Mouse (Mus musculus) hindbrain, embryonic 16.5 days (tissue): ENCODE measurements at regions not wholly inside any gene's neighbourhood (a gene's known extent, or its start where the extent isn't known, plus 50 kb on each side); places are given as distances from the start of the nearest gene placed in this dataset.

Source experiments
- ATAC-seq: fragments of 200-750 bp; cut with Nextera tagmentation; 2 replicates; pipeline ENCODE4 v1.8.0; 2017; ENCODE audit warnings: moderate TSS enrichment, moderate library complexity
- H3K27ac ChIP-seq: fragments of 300-500 bp; sonication (generic); 2 replicates; pipeline ENCODE4 v1.5.1; 2014; ENCODE audit warnings: low read depth, mild to moderate bottlenecking, control low read depth, low read length, moderate library complexity
- H3K27me3 ChIP-seq: fragments of 300-500 bp; sonication (generic); replicated peaks from 2 replicates; pipeline ENCODE4 v1.6.1; 2014; ENCODE audit warnings: low read length; ENCODE audit not compliant: control insufficient read depth, insufficient read depth
- H3K36me3 ChIP-seq: fragments of 300-500 bp; sonication (generic); 2 replicates; pipeline ENCODE4 v1.6.1; 2014; ENCODE audit warnings: mild to moderate bottlenecking, low read length, moderate library complexity, mixed read lengths; ENCODE audit not compliant: control insufficient read depth, insufficient read depth
- H3K4me1 ChIP-seq: fragments of 300-500 bp; sonication (generic); 2 replicates; pipeline ENCODE4 v1.6.1; 2014; ENCODE audit warnings: low read depth, low read length; ENCODE audit not compliant: control insufficient read depth, insufficient read depth
- H3K4me2 ChIP-seq: fragments of 300-500 bp; sonication (generic); 2 replicates; pipeline ENCODE4 v1.6.1; 2014; ENCODE audit warnings: mild to moderate bottlenecking, low read length, control low read depth, moderate library complexity
- H3K4me3 ChIP-seq: fragments of 300-500 bp; sonication (generic); 2 replicates; pipeline ENCODE4 v1.5.1; 2014; ENCODE audit warnings: mild to moderate bottlenecking, low read length, control low read depth, moderate library complexity
- H3K9ac ChIP-seq: fragments of 300-500 bp; sonication (generic); 2 replicates; pipeline ENCODE4 v1.6.1; 2014; ENCODE audit warnings: low read depth, mild to moderate bottlenecking, control low read depth, low read length, moderate library complexity
- H3K9me3 ChIP-seq: fragments of 300-500 bp; sonication (generic); 2 replicates; pipeline ENCODE4 v1.6.1; 2014; ENCODE audit warnings: mild to moderate bottlenecking, low read length, moderate library complexity; ENCODE audit not compliant: control insufficient read depth
- WGBS: fragments of 180-500 bp; shearing (Covaris S2); extraction: QIAGEN DNeasy Blood & Tissue Kit; methylation state at CpG from one replicate; pipeline ENCODE4 v1.1.7; 2014; 5-methylcytosine and 5-hydroxymethylcytosine counted together

- no peak overlapping the region for H3K9ac ChIP-seq
- H3K4me3 ChIP-seq: no peak overlapping the region
- H3K27me3 ChIP-seq: no peaks in the 10 kb centered on the region
- WGBS: 86% methylated on average over 6 of the region's 6 CpGs
- no peaks in the 10 kb centered on the region for H3K4me1 ChIP-seq
- no peak overlapping the region for H3K4me2 ChIP-seq
- no peak overlapping the region for H3K27ac ChIP-seq
- H3K36me3 ChIP-seq: no peaks in the 10 kb centered on the region
- H3K9me3 ChIP-seq: no peaks in the 10 kb centered on the region
- no peak for ATAC-seq
Observed at GRCm38 (mm10) chr2:8012826-8013225, 503.5 kb upstream of the Celf2 start.

DNA sequence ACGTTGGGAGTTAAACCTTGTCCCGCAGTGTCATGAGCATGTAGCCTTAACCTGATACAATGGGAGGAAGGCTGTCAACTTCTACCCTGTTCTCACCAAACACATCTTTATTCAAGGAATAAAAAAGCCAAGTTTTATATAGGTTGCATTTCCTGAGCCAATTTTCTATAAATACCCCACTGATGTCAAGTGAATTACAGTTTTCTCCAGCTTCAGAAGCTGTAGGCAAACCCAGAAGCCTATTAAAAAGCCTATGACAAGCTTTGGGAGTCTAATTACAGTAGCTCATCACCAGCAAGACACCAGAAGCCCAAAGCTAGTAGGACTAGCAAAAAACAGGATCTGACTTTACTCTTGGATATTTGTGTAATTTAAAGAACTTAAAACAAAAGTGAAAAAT lies 490.1 kb upstream of the Celf2 start:
- ATAC-seq: no peak
- Histone ChIP-seq H3K9me3 (no peaks in the 10 kb centered on the region), H3K36me3 (no peaks in the 10 kb centered on the region), H3K4me1 (no peaks in the 10 kb centered on the region), H3K4me3 (no peak overlapping the region), H3K4me2 (no peak overlapping the region), H3K27me3 (no peaks in the 10 kb centered on the region), H3K27ac (no peak overlapping the region), H3K9ac (no peak overlapping the region)
- 80% methylated on average over 2 of the region's 2 CpGs for WGBS

DNA sequence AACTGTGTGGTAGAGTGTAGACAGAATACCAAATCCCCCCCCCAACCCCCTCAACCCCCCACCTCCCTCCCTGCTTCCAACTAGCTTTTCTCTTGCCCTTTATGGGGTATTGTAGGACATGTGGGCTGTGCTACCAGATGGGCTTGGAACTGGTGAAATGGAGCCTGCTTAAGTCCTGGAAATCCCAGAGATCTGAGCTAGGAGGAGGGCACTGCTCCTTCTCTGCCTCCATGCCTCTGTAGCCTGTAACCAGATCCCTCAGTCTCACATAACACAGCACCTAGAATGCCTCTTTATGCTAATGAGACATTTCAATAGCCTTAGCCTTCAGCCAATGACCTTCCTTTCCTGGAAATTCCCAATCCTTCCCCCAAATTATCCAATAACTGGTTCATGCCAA lies 465.1 kb upstream of the Celf2 start:
- Histone ChIP-seq H3K4me3 (no peak overlapping the region), H3K9me3 (no peaks in the 10 kb centered on the region)
- ATAC-seq: no peak

DNA sequence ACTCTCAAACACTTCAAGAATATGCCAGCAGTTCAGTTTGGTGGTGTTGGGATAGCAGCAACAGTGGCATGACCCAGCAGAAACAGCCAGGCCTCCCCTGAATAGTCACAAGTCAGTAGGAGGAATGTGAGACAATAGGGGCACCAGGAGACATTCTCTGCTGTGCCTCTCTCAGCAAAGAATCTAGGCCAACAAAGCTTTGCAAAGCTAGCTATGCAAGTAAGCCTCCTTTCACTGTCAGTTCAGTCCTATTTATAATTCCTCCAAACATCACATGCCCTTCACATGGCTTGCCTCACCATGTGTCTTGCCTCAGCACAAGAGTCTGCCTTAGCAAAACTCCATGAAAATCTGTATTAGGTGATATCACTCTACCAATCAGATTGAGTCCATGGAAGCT lies 454.1 kb upstream of the Celf2 start:
- Histone ChIP-seq H3K4me1 (no peaks in the 10 kb centered on the region), H3K9me3 (peaks cover 3% of the 10 kb centered on the region; the same call in 1 of the 2 replicates), H3K4me2 (no peak overlapping the region), H3K36me3 (no peaks in the 10 kb centered on the region), H3K27ac (no peak overlapping the region), H3K27me3 (no peaks in the 10 kb centered on the region), H3K4me3 (no peak overlapping the region), H3K9ac (no peak overlapping the region)
- no peak for ATAC-seq

More for the DNA sequence above, 465.1 kb upstream of the Celf2 start:
- H3K4me1 ChIP-seq: no peaks in the 10 kb centered on the region
- no peak overlapping the region for H3K27ac ChIP-seq
- no peaks in the 10 kb centered on the region for H3K36me3 ChIP-seq
- no peaks in the 10 kb centered on the region for H3K27me3 ChIP-seq
- H3K9ac ChIP-seq: no peak overlapping the region
- H3K4me2 ChIP-seq: no peak overlapping the region

GRCm38 (mm10) chr2:7954210-7954609 lies 444.8 kb upstream of the Celf2 start:
- Histone ChIP-seq H3K4me2 (no peak overlapping the region), H3K4me3 (no peak overlapping the region), H3K36me3 (no peaks in the 10 kb centered on the region), H3K27ac (no peak overlapping the region), H3K4me1 (no peaks in the 10 kb centered on the region), H3K9me3 (no peaks in the 10 kb centered on the region), H3K9ac (no peak overlapping the region), H3K27me3 (no peaks in the 10 kb centered on the region)
- 82% methylated on average over 2 of the region's 2 CpGs for WGBS
- no peak for ATAC-seq

DNA sequence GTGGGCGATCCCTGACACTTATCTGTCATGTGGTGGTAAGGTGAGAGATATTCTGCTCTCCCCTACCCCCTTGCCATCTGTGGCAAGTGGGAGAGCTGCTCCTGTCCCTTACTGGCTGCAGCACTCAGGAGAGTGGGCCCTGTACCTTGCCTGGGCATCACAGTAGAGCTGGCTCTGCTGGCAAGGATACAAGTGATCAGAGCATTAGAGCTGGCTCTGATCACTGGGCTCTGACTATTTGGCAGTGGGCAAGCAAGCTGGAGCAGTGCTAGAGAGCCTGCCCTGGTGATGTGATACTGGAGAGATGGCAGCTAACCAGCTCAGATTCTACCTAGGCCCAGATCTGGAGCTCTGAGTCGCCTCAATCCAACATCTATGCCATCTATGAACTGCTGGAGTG lies 443.5 kb upstream of the Celf2 start:
- Histone ChIP-seq H3K9me3 (no peaks in the 10 kb centered on the region), H3K4me3 (no peak overlapping the region), H3K36me3 (no peaks in the 10 kb centered on the region), H3K9ac (no peak overlapping the region), H3K4me1 (no peaks in the 10 kb centered on the region), H3K4me2 (no peak overlapping the region), H3K27ac (no peak overlapping the region), H3K27me3 (no peaks in the 10 kb centered on the region)
- WGBS: 92% methylated on average over 2 of the region's 2 CpGs
- 0 out of 2 replicates have a peak, but pooled peaks have one; percentile 20 for ATAC-seq

DNA sequence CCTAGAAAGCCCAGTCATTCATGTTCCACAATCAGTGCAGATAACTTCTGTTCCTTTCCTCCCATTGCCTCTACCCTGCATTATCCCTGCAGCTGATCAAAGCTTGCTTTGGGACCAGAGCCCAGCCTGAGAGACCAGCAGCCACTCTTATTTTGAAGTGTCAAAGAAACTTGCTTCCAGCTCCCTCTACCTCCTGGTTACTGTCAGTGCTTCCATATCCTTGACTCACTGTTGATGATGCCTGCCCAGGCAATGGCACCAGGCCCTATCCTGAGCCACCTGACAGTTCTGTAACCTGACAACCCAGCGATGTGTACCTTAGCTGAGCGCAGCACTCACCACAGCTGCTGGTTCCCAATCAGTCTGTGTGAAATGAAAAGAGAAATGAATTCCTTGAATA lies 435.6 kb upstream of the Celf2 start:
- H3K27me3 ChIP-seq: no peaks in the 10 kb centered on the region
- H3K4me1 ChIP-seq: no peaks in the 10 kb centered on the region
- no peaks in the 10 kb centered on the region for H3K9me3 ChIP-seq
- no peak overlapping the region for H3K4me3 ChIP-seq
- H3K4me2 ChIP-seq: no peak overlapping the region
- 62% methylated on average over 2 of the region's 2 CpGs for WGBS
- no peak overlapping the region for H3K27ac ChIP-seq
- H3K36me3 ChIP-seq: no peaks in the 10 kb centered on the region
- ATAC-seq: 0 out of 2 replicates have a peak, but pooled peaks have one; percentile 14
- H3K9ac ChIP-seq: no peak overlapping the region

GRCm38 (mm10) chr2:7933617-7934016 lies 424.3 kb upstream of the Celf2 start:
- no peaks in the 10 kb centered on the region for H3K9me3 ChIP-seq
- WGBS: 86% methylated on average over 6 of the region's 6 CpGs
- no peaks in the 10 kb centered on the region for H3K36me3 ChIP-seq
- H3K4me2 ChIP-seq: no peak overlapping the region
- ATAC-seq: no peak
- H3K27ac ChIP-seq: no peak overlapping the region
- H3K27me3 ChIP-seq: no peaks in the 10 kb centered on the region
- no peak overlapping the region for H3K4me3 ChIP-seq
- no peak overlapping the region for H3K9ac ChIP-seq
- no peaks in the 10 kb centered on the region for H3K4me1 ChIP-seq

DNA sequence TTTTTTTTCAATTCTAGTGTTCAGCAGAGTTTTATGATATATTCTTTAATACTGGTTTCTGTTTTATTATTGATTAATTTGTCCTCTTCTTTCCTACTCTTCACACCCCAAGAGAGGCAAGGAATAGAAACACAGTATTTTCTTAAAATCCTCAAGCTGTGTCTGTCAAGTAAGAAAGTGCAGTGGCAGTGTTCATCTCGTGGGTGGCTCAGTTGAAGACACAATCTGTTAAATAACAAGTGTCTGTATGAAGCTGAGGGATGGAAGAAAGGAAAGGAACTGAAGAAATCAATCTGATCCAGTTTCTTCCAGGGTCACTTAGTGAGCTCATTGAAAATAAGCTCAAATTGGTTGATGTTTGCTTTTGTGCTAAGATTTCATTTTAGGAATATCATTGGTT lies 396.9 kb upstream of the Celf2 start:
- Histone ChIP-seq H3K27ac (no peak overlapping the region), H3K4me2 (no peak overlapping the region), H3K4me1 (no peaks in the 10 kb centered on the region), H3K4me3 (no peak overlapping the region), H3K9ac (no peak overlapping the region), H3K27me3 (no peaks in the 10 kb centered on the region), H3K9me3 (0 out of 2 replicates have a peak, but pooled peaks cover 2% of the 10 kb centered on the region), H3K36me3 (no peaks in the 10 kb centered on the region)
- ATAC-seq: no peak
- 47% methylated on average over 1 of the region's 1 CpGs for WGBS

DNA sequence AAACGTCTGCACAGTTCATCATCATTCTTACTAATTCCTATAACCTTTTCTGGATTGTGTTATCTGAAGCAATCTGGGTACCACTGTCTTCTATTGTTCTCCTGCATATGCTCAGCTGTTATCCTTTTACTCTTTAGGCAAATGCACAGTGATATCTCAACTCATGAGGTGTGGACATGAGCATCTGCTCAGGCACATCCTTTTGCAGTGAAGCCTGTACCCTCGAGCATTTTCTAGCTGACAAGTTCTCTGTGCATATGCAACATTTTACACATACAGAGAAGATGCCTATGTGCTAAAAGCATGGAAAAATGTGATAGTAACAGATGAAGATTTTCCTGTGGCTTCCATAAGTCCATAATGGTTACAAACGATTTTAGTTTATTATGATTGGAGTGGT lies 384.4 kb upstream of the Celf2 start:
- no peak for ATAC-seq
- no peaks in the 10 kb centered on the region for H3K9me3 ChIP-seq
- H3K9ac ChIP-seq: no peak overlapping the region
- no peaks in the 10 kb centered on the region for H3K4me1 ChIP-seq
- WGBS: 85% methylated on average over 3 of the region's 3 CpGs
- H3K4me2 ChIP-seq: no peak overlapping the region
- H3K27me3 ChIP-seq: no peaks in the 10 kb centered on the region
- H3K27ac ChIP-seq: no peak overlapping the region
- H3K36me3 ChIP-seq: no peaks in the 10 kb centered on the region
- H3K4me3 ChIP-seq: no peak overlapping the region
